Mouse (Mus musculus) liver, adult 2 months (tissue): ENCODE results near the gene Ext2. TPM values are rescaled to one million over a fixed set of nuclear protein-coding genes. Genes with fewer than 3 reads are reported as not detected.

Experiments used
- DNase-seq: peaks from one replicate; pipeline ENCODE4 v3.0.0-alpha.2; 2011; ENCODE audit warnings: low read depth, low spot score; ENCODE audit errors: extremely low read depth
- H3K27ac ChIP-seq: fragments of 200-500 bp; replicated peaks from 2 replicates; pipeline ENCODE4 v1.5.1; 2012; ENCODE audit warnings: low read depth, mild to moderate bottlenecking, control low read depth, inconsistent platforms, low read length; ENCODE audit not compliant: insufficient read depth
- H3K27me3 ChIP-seq: fragments of 200-500 bp; 2 replicates; pipeline ENCODE4 v1.6.1; 2012; ENCODE audit warnings: mild to moderate bottlenecking, moderate library complexity, low read length, inconsistent platforms; ENCODE audit not compliant: control insufficient read depth, insufficient read depth
- H3K36me3 ChIP-seq: fragments of 200-500 bp; 2 replicates; pipeline ENCODE4 v1.6.1; 2012; ENCODE audit warnings: low read length, inconsistent platforms; ENCODE audit not compliant: control insufficient read depth, insufficient read depth
- H3K4me1 ChIP-seq: fragments of 200-500 bp; 2 replicates; pipeline ENCODE4 v1.6.1; 2011; ENCODE audit warnings: low read length; ENCODE audit not compliant: control insufficient read depth, insufficient read depth
- H3K4me3 ChIP-seq: fragments of 200-500 bp; 2 replicates; pipeline ENCODE4 v1.5.1; 2011; ENCODE audit warnings: low read depth, mild to moderate bottlenecking, control low read depth, low read length, moderate library complexity; ENCODE audit not compliant: insufficient read depth
- H3K79me2 ChIP-seq: fragments of 200-500 bp; 2 replicates; pipeline ENCODE4 v1.6.1; 2012; ENCODE audit warnings: inconsistent platforms, mild to moderate bottlenecking, low read length, moderate library complexity; ENCODE audit not compliant: control insufficient read depth, insufficient read depth
- H3K9ac ChIP-seq: fragments of 200-500 bp; 2 replicates; pipeline ENCODE4 v1.6.1; 2012; ENCODE audit warnings: low read depth, mild to moderate bottlenecking, control low read depth, inconsistent platforms, low read length
- CTCF ChIP-seq: fragments of 200-500 bp; IDR thresholded peaks from 2 replicates; pipeline ENCODE4 v1.5.1; 2011; ENCODE audit warnings: low read depth, low read length, control low read depth
- POLR2A ChIP-seq: fragments of 200-500 bp; IDR thresholded peaks from 2 replicates; pipeline ENCODE4 v1.6.1; 2011; ENCODE audit warnings: low read length, control low read depth; ENCODE audit not compliant: insufficient read depth; ENCODE audit errors: extremely low read depth
- WGBS: fragments of 180-500 bp; shearing (Covaris S2); methylation state at CpG from one replicate; pipeline ENCODE4 v1.1.7; 2018; 5-methylcytosine and 5-hydroxymethylcytosine counted together
- polyA plus RNA-seq: library from polyadenylated mRNA; depleted of rRNA; stranded (reverse); fragments of >200 nt; gene quantifications from 2 replicates; pipeline ENCODE4 v1.2.3, GENCODE M21; 2012
- total RNA-seq: library from RNA; depleted of rRNA; stranded (reverse); fragments of >200 nt; gene quantifications from 2 replicates; pipeline ENCODE4 v1.2.3, GENCODE M21; 2014

The Ext2 gene
- total and polyA plus RNA-seq, 2 experiments: 14.1 to 19.1 TPM

- H3K79me2 ChIP-seq: no peaks in the 10 kb centered on the region
- H3K4me3 ChIP-seq: no peak overlapping the region
- no peak for DNase-seq
- no peak overlapping the region for H3K9ac ChIP-seq
- H3K27me3 ChIP-seq: no peaks in the 10 kb centered on the region
- TF ChIP-seq POLR2A (no peak), CTCF (no peak)
- peaks cover 3% of the 10 kb centered on the region; the same call in 1 of the 2 replicates for H3K36me3 ChIP-seq
- 92% methylated on average over 3 of the region's 3 CpGs for WGBS
- H3K4me1 ChIP-seq: peaks cover 2% of the 10 kb centered on the region; the same call in 1 of the 2 replicates
- H3K27ac ChIP-seq: no peak overlapping the region
Observed at GRCm38 (mm10) chr2:93711460-93711859, 110.9 kb downstream of the Ext2 start.

GRCm38 (mm10) chr2:93709696-93710095 is 112.7 kb downstream of the Ext2 start:
- H3K4me3 ChIP-seq: no peak overlapping the region
- TF ChIP-seq CTCF (no peak), POLR2A (no peak)
- H3K79me2 ChIP-seq: no peaks in the 10 kb centered on the region
- H3K27ac ChIP-seq: no peak overlapping the region
- H3K27me3 ChIP-seq: no peaks in the 10 kb centered on the region
- H3K36me3 ChIP-seq: peaks cover 5% of the 10 kb centered on the region; the same call in 1 of the 2 replicates
- 40% methylated on average over 3 of the region's 3 CpGs for WGBS
- peak; percentile 58 for DNase-seq
- H3K9ac ChIP-seq: no peak overlapping the region
- H3K4me1 ChIP-seq: peaks cover 2% of the 10 kb centered on the region; the same call in 1 of the 2 replicates

DNA sequence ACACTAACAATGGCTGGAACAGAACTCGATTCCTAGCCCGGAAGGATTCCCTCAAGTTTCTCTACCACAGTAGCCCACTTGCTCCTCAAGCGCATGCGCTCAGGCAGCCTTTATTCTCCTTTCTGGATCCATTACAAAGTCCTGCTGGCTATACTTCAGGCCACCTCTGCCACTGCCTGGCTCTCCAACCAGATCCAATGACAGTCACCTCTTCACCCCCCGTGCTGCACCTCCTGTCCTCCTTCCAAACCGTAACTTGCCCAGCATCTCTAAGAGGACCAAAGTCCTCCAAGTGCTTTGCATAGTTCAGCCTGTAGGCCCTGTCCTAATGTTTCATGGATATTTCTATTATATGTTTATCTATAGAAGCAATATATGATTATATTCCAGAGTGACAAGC is 113.1 kb downstream of the Ext2 start:
- H3K9ac ChIP-seq: no peak overlapping the region
- no peaks in the 10 kb centered on the region for H3K79me2 ChIP-seq
- WGBS: 80% methylated on average over 6 of the region's 6 CpGs
- no peaks in the 10 kb centered on the region for H3K27me3 ChIP-seq
- TF ChIP-seq CTCF: no peak
- TF ChIP-seq POLR2A: no peak
- H3K36me3 ChIP-seq: peaks cover 5% of the 10 kb centered on the region; the same call in 1 of the 2 replicates
- H3K4me3 ChIP-seq: no peak overlapping the region
- H3K4me1 ChIP-seq: peaks cover 2% of the 10 kb centered on the region; the same call in 1 of the 2 replicates
- DNase-seq: peak; percentile 65
- no peak overlapping the region for H3K27ac ChIP-seq

DNA sequence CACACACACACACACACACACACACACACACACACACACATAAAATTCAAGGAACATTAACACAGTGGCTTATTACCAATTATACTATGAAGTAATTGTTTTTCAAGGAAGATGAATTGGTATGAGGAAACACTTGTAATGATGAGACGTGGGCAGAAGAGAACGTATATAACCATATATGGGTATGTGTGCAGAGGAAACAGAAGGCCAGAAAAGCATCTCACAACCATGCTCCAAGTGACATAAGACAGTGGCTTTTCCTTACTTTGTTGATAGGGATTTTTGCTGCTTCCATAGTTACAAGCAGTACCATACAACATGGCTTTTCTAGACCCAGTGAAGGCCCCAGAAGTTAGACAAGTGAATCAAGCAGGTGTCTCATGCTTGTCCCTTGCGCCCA is 115.5 kb downstream of the Ext2 start:
- TF ChIP-seq CTCF (no peak), POLR2A (no peak)
- Histone ChIP-seq H3K79me2 (no peaks in the 10 kb centered on the region), H3K4me1 (peaks cover 2% of the 10 kb centered on the region; the same call in 1 of the 2 replicates), H3K4me3 (no peak overlapping the region), H3K36me3 (peaks cover 21% of the 10 kb centered on the region), H3K27me3 (no peaks in the 10 kb centered on the region), H3K9ac (no peak overlapping the region), H3K27ac (no peak overlapping the region)
- WGBS: 97% methylated on average over 3 of the region's 3 CpGs
- no peak for DNase-seq

- Histone ChIP-seq H3K4me1 (peaks cover 2% of the 10 kb centered on the region; the same call in 1 of the 2 replicates), H3K27ac (no peak overlapping the region), H3K9ac (no peak overlapping the region), H3K4me3 (no peak overlapping the region), H3K79me2 (no peaks in the 10 kb centered on the region), H3K36me3 (peaks cover 25% of the 10 kb centered on the region), H3K27me3 (no peaks in the 10 kb centered on the region)
- DNase-seq: no peak
- WGBS: 97% methylated on average over 2 of the region's 2 CpGs
- TF ChIP-seq CTCF (no peak), POLR2A (no peak)
Observed at GRCm38 (mm10) chr2:93706407-93706806, 116.0 kb downstream of the Ext2 start.

DNA sequence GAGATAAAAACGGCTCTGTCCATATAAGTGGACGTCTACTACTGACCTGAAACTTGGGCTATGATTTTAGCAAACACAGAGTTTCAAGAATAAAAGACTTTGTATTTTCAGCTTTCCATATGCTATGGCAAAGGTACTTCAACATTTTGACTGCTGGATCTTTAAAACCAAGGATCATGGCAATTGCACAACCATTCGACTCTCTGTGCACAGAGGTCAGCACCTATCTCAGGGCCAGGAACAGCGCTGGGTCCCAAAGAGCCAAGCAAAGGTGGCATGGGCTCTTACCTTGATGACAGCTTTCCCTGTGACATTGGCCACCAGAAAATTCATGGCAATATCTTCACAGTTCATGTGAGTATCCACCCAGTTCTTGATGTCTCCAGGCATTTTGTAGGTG is 118.2 kb downstream of the Ext2 start:
- 46% methylated on average over 4 of the region's 4 CpGs for WGBS
- peak; percentile 71 for DNase-seq
- TF ChIP-seq CTCF: no peak
- TF ChIP-seq POLR2A: no peak

More for the DNA sequence above, 118.2 kb downstream of the Ext2 start:
- Histone ChIP-seq H3K27me3 (no peaks in the 10 kb centered on the region), H3K9ac (no peak overlapping the region), H3K36me3 (peaks cover 27% of the 10 kb centered on the region), H3K27ac (no peak overlapping the region), H3K79me2 (no peaks in the 10 kb centered on the region), H3K4me1 (no peaks in the 10 kb centered on the region), H3K4me3 (no peak overlapping the region)
